Mouse (Mus musculus) hindbrain, postnatal 0 days (tissue): ENCODE results near the gene Smcp. TPM values are rescaled to one million over a fixed set of nuclear protein-coding genes. Genes with fewer than 3 reads are reported as not detected.

Experiments used
- ATAC-seq: fragments of 200-750 bp; cut with Nextera tagmentation; 2 replicates; pipeline ENCODE4 v1.8.0; 2017; ENCODE audit warnings: mild to moderate bottlenecking, moderate TSS enrichment, moderate library complexity
- DNase-seq: peaks from one replicate; pipeline ENCODE4 v3.0.0-alpha.2; 2015; ENCODE audit warnings: low spot score
- H3K27ac ChIP-seq: fragments of 300-500 bp; sonication (generic); 2 replicates; pipeline ENCODE4 v1.5.1; 2014; ENCODE audit warnings: mild to moderate bottlenecking
- H3K27me3 ChIP-seq: fragments of 300-500 bp; sonication (generic); 2 replicates; pipeline ENCODE4 v1.6.1; 2014; ENCODE audit warnings: low read length, mixed read lengths; ENCODE audit not compliant: insufficient read depth
- H3K36me3 ChIP-seq: fragments of 300-500 bp; sonication (generic); 2 replicates; pipeline ENCODE4 v1.6.1; 2014; ENCODE audit warnings: low read length, mixed read lengths; ENCODE audit not compliant: insufficient read depth
- H3K4me1 ChIP-seq: fragments of 300-500 bp; sonication (generic); 2 replicates; pipeline ENCODE4 v1.6.1; 2014; ENCODE audit warnings: antibody characterized with exemption, low read length, mixed read lengths; ENCODE audit not compliant: insufficient read depth
- H3K4me2 ChIP-seq: fragments of 300-500 bp; sonication (generic); 2 replicates; pipeline ENCODE4 v1.6.1; 2014; ENCODE audit warnings: low read depth, mild to moderate bottlenecking, low read length, moderate library complexity, mixed read lengths
- H3K4me3 ChIP-seq: fragments of 300-500 bp; sonication (generic); 2 replicates; pipeline ENCODE4 v1.5.1; 2014; ENCODE audit warnings: low read length
- H3K9ac ChIP-seq: fragments of 300-500 bp; sonication (generic); replicated peaks from 2 replicates; pipeline ENCODE4 v1.6.1; 2014; ENCODE audit warnings: mild to moderate bottlenecking, low read length, moderate library complexity, mixed read lengths
- H3K9me3 ChIP-seq: fragments of 300-500 bp; sonication (generic); 2 replicates; pipeline ENCODE4 v1.6.1; 2016; ENCODE audit warnings: low read length, mixed read lengths
- CTCF ChIP-seq: IDR thresholded peaks from 2 replicates; pipeline ENCODE4 v1.5.1; 2016; ENCODE audit warnings: antibody characterized with exemption, control low read depth, low read depth
- WGBS: fragments of 180-500 bp; shearing (Covaris S2); extraction: QIAGEN DNeasy Blood & Tissue Kit; methylation state at CpG from one replicate; pipeline ENCODE4 v1.1.7; 2014; 5-methylcytosine and 5-hydroxymethylcytosine counted together
- polyA plus RNA-seq: library from polyadenylated mRNA; unstranded; fragments of >200 nt; fragmentation: Nextera tagmentation; extraction: Ambion mirVana; gene quantifications from 2 replicates; pipeline ENCODE4 v1.2.1, GENCODE M21; 2015
- total RNA-seq: library from RNA; depleted of rRNA; stranded (reverse); fragments of >200 nt; gene quantifications from 2 replicates; pipeline ENCODE4 v1.2.3, GENCODE M21; 2014

Smcp gene
- total and polyA plus RNA-seq, 2 experiments from 2014 or later, result not detected

- TF ChIP-seq CTCF, result no peak
- H3K27ac ChIP-seq, result no peak overlapping the region
- no peaks in the 10 kb centered on the region for H3K27me3 ChIP-seq
- WGBS, result 67% methylated on average over 1 of the region's 1 CpGs
- ATAC-seq, result no peak
- peaks cover 6% of the 10 kb centered on the region; the same call in 1 of the 2 replicates for H3K9me3 ChIP-seq
- no peak overlapping the region for H3K4me2 ChIP-seq
- no peak overlapping the region for H3K9ac ChIP-seq
- no peaks in the 10 kb centered on the region for H3K36me3 ChIP-seq
- H3K4me1 ChIP-seq, result no peaks in the 10 kb centered on the region
- no peak for DNase-seq
- no peak overlapping the region for H3K4me3 ChIP-seq
Observed at GRCm38 (mm10) chr3:92600456-92600855, 11.7 kb upstream of the Smcp start.

DNA sequence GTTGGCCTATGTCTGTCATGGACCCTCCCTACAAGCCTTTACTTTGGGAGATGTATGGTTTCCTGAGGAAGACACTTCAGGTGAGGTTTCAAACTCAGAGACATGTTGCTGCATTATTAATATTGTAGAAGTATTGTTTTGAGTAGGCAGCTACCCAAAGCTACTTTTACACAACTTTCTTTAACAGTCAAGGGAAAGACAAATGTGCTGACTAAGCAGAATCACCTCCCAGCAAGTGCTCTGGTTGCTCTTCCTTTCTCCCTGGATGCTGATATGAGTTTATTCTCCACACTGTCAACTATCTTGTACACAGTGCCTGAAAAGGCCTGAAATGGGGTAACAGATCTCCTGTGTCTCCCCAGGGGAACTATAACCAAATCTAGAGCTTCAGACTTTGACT is 11.2 kb upstream of the Smcp start:
- Histone ChIP-seq H3K4me2 (no peak overlapping the region), H3K27me3 (no peaks in the 10 kb centered on the region), H3K27ac (no peak overlapping the region), H3K4me1 (no peaks in the 10 kb centered on the region), H3K9me3 (peaks cover 6% of the 10 kb centered on the region; the same call in 1 of the 2 replicates), H3K36me3 (no peaks in the 10 kb centered on the region), H3K9ac (no peak overlapping the region), H3K4me3 (no peak overlapping the region)
- ATAC-seq, result no peak
- no peak for TF ChIP-seq CTCF
- DNase-seq, result no peak

GRCm38 (mm10) chr3:92598429-92598828 is 9.6 kb upstream of the Smcp start:
- DNase-seq (no peak), ATAC-seq (no peak)
- 96% methylated on average over 2 of the region's 2 CpGs for WGBS
- Histone ChIP-seq H3K36me3 (no peaks in the 10 kb centered on the region), H3K4me3 (no peak overlapping the region), H3K4me1 (no peaks in the 10 kb centered on the region), H3K9ac (no peak overlapping the region), H3K4me2 (no peak overlapping the region), H3K9me3 (peaks cover 6% of the 10 kb centered on the region; the same call in 1 of the 2 replicates), H3K27me3 (no peaks in the 10 kb centered on the region), H3K27ac (no peak overlapping the region)
- TF ChIP-seq CTCF, result no peak

DNA sequence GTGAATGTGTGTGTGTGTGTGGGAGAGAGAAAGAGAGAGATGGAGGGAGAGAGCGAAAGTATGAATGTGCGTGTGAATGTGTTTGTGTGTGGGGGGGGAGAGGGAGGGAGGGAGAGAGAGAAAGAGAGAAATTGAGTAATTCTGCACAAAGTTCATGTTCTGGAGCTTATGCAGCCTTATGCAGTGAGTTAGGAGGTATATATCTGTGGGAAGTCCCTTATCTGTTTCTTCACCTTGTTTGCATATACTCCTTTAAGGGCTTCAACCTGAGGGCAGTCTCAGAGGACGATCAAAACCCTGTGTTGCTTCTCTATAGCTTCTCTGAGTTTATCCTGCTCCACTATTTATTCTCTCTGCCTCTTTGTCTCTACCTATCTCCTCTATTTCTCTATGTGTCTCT is 1.6 kb downstream of the Smcp start:
- no peak for ATAC-seq
- H3K9me3 ChIP-seq, result no peaks in the 10 kb centered on the region

DNA sequence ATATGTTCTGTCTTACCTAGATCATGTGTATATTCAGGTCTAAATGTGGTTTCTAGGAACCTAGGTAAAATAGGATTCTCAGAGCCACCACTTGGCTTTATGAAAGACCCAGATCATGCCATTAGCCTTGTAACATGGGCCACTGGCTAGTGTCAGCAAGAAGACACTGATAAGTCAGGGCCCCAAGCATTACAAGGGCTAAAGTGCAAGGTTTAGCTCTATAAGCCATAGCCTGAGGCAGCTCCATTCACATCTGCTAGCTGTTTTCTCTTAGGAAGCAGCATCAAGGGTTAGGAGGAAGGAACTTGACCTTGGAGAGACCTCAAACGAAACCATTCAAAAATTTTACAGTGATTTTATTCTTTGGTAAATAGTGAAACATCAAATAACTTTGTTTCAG is 3.7 kb downstream of the Smcp start:
- no peaks in the 10 kb centered on the region for H3K4me1 ChIP-seq

More for the DNA sequence above, 1.6 kb downstream of the Smcp start:
- Histone ChIP-seq H3K4me2 (no peak overlapping the region), H3K9ac (no peak overlapping the region), H3K36me3 (no peaks in the 10 kb centered on the region), H3K4me1 (no peaks in the 10 kb centered on the region), H3K4me3 (no peak overlapping the region), H3K27ac (no peak overlapping the region), H3K27me3 (no peaks in the 10 kb centered on the region)
- 87% methylated on average over 3 of the region's 3 CpGs for WGBS
- no peak for DNase-seq
- TF ChIP-seq CTCF, result no peak

GRCm38 (mm10) chr3:92583164-92583826 is 5.5 kb downstream of the Smcp start:
- no peaks in the 10 kb centered on the region for H3K36me3 ChIP-seq
- no peaks in the 10 kb centered on the region for H3K4me1 ChIP-seq
- H3K27ac ChIP-seq, result no peak overlapping the region
- no peak for DNase-seq
- no peak overlapping the region for H3K4me3 ChIP-seq
- 76% methylated on average over 3 of the region's 3 CpGs for WGBS
- no peak overlapping the region for H3K9ac ChIP-seq
- H3K9me3 ChIP-seq, result no peaks in the 10 kb centered on the region
- no peak for ATAC-seq
- no peak overlapping the region for H3K4me2 ChIP-seq
- TF ChIP-seq CTCF, result no peak
- H3K27me3 ChIP-seq, result no peaks in the 10 kb centered on the region

More for the DNA sequence above, 3.7 kb downstream of the Smcp start:
- H3K27ac ChIP-seq, result no peak overlapping the region
- no peak overlapping the region for H3K9ac ChIP-seq
- no peak overlapping the region for H3K4me2 ChIP-seq
- no peak for DNase-seq
- no peaks in the 10 kb centered on the region for H3K36me3 ChIP-seq
- no peak for TF ChIP-seq CTCF
- no peak for ATAC-seq
- 82% methylated on average over 1 of the region's 1 CpGs for WGBS
- H3K4me3 ChIP-seq, result no peak overlapping the region
- H3K27me3 ChIP-seq, result no peaks in the 10 kb centered on the region
- H3K9me3 ChIP-seq, result no peaks in the 10 kb centered on the region

- DNase-seq (no peak), ATAC-seq (no peak)
- Histone ChIP-seq H3K9ac (no peak overlapping the region), H3K27me3 (no peaks in the 10 kb centered on the region), H3K9me3 (no peaks in the 10 kb centered on the region), H3K4me1 (no peaks in the 10 kb centered on the region), H3K4me2 (no peak overlapping the region), H3K4me3 (no peak overlapping the region), H3K27ac (no peak overlapping the region), H3K36me3 (no peaks in the 10 kb centered on the region)
- TF ChIP-seq CTCF, result no peak
- WGBS, result 76% methylated on average over 1 of the region's 1 CpGs
Observed at GRCm38 (mm10) chr3:92579508-92579907, 9.3 kb downstream of the Smcp start.
